In the genomic region with DNA sequence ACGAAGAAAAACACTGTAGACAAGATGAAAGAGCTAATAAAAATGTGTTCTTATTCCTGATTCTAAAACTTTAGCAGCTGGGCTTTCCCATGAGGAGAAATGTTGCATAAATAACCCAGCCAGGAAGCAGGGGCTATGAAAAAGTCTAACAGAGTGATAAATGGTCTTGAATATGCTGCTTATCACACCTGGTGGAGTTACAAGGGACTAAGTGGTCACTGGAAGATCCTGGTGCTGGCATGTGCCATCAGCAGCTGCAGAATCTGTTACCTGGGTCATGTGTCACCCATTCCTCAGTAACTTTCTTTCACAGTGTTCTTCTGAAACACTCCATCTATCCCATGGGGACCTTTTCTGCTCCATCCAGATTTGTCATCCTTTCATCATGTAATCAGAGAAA, we compare ENCODE assay signal across 23 mouse cellular contexts.
"Had no signal": no experiment of that assay in that cellular context is flagged by ENCODE, and none has a peak within 500 bp of the region (broad histone marks: within the 10 kb centered on the region; RNA-seq: fewer than 3 reads in every experiment).

No protein-coding gene starts in this region.

- ATAC-seq: forebrain, embryonic 16.5 days; hindbrain, postnatal 0 days; intestine, embryonic 16.5 days had no signal

- H3K36me3 ChIP-seq: hindbrain, embryonic 13.5 days; hindbrain, embryonic 15.5 days; liver, embryonic 15.5 days had no signal

- H3K9me3 ChIP-seq: heart, embryonic 13.5 days; heart, embryonic 15.5 days; hindbrain, embryonic 13.5 days; hindbrain, embryonic 15.5 days; limb, embryonic 10.5 days; limb, embryonic 12.5 days; liver, embryonic 13.5 days; liver, embryonic 15.5 days had no signal

- H3K4me2 ChIP-seq: heart, embryonic 11.5 days; heart, embryonic 13.5 days; heart, embryonic 15.5 days; hindbrain, embryonic 13.5 days; hindbrain, embryonic 15.5 days; limb, embryonic 12.5 days; liver, embryonic 11.5 days; liver, embryonic 13.5 days; liver, embryonic 15.5 days had no signal

- DNase-seq: gastrocnemius, postnatal 14 days; gastrocnemius, postnatal 36 days; heart, adult 11 months; heart, adult 2 months; heart, postnatal 14 days; heart, postnatal 36 days; kidney, adult 11 months; kidney, adult 2 months; kidney, postnatal 25 days; liver; liver, embryonic 13.5 days had no signal

- H3K27me3 ChIP-seq: heart, embryonic 13.5 days; heart, embryonic 15.5 days; hindbrain, embryonic 13.5 days; hindbrain, embryonic 15.5 days; limb, embryonic 12.5 days; liver, embryonic 13.5 days; liver, embryonic 15.5 days had no signal

- H3K9ac ChIP-seq: heart, embryonic 13.5 days; heart, embryonic 15.5 days; hindbrain, embryonic 13.5 days; hindbrain, embryonic 15.5 days; limb, embryonic 12.5 days; liver, embryonic 13.5 days; liver, embryonic 15.5 days had no signal

- H3K4me1 ChIP-seq: heart, embryonic 13.5 days; heart, embryonic 15.5 days; hindbrain, embryonic 13.5 days; hindbrain, embryonic 15.5 days; limb, embryonic 10.5 days; limb, embryonic 12.5 days; liver, embryonic 13.5 days; liver, embryonic 15.5 days had no signal

- H3K4me3 ChIP-seq: heart, adult 2 months; heart, embryonic 13.5 days; heart, embryonic 15.5 days; hindbrain, embryonic 13.5 days; hindbrain, embryonic 15.5 days; limb, embryonic 10.5 days; limb, embryonic 12.5 days; liver, embryonic 13.5 days; liver, embryonic 15.5 days had no signal

- H3K27ac ChIP-seq: heart, adult 2 months; heart, embryonic 13.5 days; heart, embryonic 15.5 days; hindbrain, embryonic 13.5 days; hindbrain, embryonic 15.5 days; hindbrain, postnatal 0 days; limb, embryonic 10.5 days; limb, embryonic 12.5 days; liver, embryonic 13.5 days; liver, embryonic 15.5 days had no signal
